Mouse (Mus musculus) small intestine, adult 2 months (tissue): ENCODE results near the gene Degs1.

Source experiments
- CTCF ChIP-seq: fragments of 200-500 bp; IDR thresholded peaks from 2 replicates; pipeline ENCODE4 v1.5.1; 2012; ENCODE audit warnings: low read depth, mild to moderate bottlenecking, control low read depth, inconsistent platforms, low read length, moderate library complexity, mixed read lengths; ENCODE audit not compliant: insufficient replicate concordance, insufficient read length; ENCODE audit errors: extremely low read depth
- POLR2A ChIP-seq: fragments of 200-500 bp; IDR thresholded peaks from 2 replicates; pipeline ENCODE4 v1.6.1; 2012; ENCODE audit warnings: low read depth, mild to moderate bottlenecking, control low read depth, inconsistent platforms, low read length, moderate library complexity

GRCm38 (mm10) chr1:182238056-182238703 lies 44.4 kb downstream of the Degs1 start:
- TF ChIP-seq CTCF (no peak), POLR2A (no peak)
